Mouse (Mus musculus) gastrocnemius, adult 18-20 months (tissue): Measurements from ENCODE around the gene Gm13420. TPM values are rescaled to one million over a fixed set of nuclear protein-coding genes. Genes with fewer than 3 reads are reported as not detected.

Experiments
- DNase-seq: peaks from one replicate; pipeline ENCODE4 v3.0.0; 2021; ENCODE audit warnings: low spot score
- total RNA-seq, 2 experiments: library from RNA; stranded (reverse); gene quantifications; 2 replicates each; pipeline ENCODE4 v1.2.3; 2021

The Gm13420 gene
- total RNA-seq, 2 experiments from 2014 or later = not detected

DNA sequence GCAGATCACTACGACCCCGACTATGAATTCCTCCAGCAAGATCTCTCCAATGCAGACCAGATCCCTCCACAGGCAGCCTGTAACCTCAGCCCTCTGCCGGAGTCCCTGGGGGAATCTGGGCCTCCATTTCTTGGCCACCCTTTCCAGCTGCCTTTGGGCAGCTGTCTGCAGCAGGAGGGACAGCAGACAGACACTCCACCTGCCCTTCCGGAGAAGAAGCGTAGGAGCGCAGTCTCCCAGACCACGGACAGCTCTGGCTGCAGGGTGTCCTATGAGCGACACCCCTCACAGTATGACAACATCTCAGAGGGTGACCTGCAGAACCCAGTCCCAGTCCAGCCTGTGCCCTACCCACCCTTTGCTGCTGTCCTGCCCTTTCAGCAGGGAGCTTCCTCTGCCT is 49.3 kb downstream of the Gm13420 start:
- peak; percentile 38 for DNase-seq

DNA sequence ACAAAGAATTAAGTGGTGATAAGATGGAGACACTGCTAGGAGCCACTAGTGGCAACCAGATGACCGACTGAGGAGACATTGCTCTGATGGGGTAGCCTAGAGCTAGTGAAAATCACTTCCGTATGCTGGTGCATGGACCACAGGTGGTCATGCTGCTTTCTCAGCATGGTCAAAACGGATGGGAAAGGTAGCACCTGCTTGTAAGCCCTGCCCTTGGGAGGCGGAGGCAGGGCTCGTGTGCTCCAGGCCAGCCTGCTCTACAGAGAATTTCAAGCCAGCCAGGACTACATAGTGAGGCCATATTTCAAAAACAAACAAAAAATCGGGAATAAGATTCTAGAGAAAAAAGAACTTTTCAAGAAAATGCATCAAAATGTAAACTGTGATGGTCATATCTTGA is 50.1 kb downstream of the Gm13420 start:
- DNase-seq = no peak

DNA sequence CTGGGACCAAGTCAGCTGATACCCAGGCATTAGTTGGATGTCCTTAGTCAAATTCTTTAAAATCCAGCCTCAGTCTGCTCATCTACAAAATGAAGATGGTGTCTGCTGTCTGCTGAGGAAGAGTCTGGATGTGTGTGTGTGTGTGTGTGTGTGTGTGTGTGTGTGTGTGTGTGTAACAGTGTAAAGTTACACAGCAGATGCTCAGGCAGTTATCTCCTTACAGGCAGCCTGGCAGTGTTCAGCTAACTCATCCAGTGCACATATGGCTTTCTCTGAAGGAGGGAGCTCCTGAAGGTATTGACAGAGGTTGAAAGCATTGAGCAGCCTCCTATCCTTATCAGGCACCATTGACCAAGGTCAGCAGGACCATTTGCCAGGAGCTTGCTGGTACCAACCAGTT is 50.6 kb downstream of the Gm13420 start:
- DNase-seq = no peak

DNA sequence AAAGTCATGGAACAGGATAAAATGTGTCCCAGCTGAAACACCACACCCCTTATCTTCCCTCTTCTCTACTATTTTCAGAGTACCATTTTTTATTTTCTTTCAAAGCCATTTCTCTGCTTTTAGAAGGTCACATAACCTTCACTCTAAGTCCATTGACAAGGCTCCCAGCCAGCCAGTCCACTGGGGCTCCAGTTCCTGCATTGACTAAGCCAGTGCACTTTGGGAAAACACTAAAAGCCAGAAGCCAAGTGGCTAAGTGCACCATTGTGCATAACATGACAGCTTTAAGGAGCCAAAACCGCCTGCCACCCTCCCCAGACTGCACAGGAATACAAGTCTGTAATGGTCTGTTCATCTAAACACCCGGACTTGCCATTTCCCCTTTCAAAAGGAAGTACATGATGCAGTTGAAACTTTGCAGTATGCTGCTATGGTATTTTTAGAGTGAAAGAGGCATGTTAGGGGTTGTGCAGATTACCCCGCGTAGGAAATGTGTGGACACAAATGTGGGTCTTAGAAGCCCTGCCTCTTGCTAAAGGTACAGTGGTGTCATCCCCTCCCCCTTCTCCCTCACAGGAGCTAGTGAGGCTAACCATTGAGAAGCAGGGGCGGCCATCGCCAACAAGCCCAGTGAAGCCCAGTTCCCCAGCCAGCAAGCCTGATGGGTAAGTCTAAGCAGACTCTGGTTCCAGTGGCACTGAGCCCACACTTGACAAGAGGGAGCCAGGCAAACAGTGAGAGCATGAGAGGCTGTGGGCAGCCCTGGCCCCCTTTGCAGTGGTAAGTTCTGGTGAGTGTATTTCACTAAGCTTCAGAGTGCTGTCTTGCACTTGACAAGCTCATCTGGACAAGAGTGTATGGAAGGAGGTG is 52.8 kb downstream of the Gm13420 start:
- DNase-seq = no peak

DNA sequence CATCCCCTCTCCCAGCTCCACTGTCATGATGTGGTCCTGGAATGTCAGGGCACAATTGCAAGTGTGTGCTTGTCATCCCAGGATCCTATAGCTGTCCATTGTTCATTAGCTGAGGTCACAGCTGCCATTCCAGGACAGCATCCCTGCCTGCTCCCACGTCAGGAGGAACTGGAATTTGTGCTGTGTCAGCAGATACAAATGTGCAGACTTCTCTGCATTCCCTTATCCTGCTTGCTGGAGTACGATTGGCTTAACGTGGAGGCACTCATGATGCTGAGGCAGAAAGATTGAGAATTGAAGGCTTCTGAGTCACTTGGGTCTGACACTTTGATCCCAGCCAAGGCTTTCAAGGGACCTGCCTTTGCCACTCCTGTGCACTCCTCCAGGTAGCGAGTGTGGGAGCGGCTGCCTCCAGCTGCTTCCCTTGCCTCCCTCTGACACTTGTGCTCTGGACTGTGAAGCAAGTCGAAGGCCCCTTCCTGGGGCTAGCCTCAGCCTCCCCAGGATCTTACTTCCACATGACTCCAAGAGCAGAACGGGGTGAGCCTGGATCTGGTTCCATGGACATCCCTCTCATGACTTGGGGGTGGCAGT is 55.2 kb downstream of the Gm13420 start:
- no peak for DNase-seq

Other genes with a start within 250 kb of the Gm13420 start
- 100 to 1,000 TPM; 137 to 155 TPM for gene Rapgef1, start 132.0 kb downstream of the Gm13420 start, total RNA-seq
- gene Gm13547, start 7.6 kb upstream of the Gm13420 start, total RNA-seq = not detected
- 1 to 10 TPM; 8.6 to 9.0 TPM for gene Coq4, start 35.8 kb upstream of the Gm13420 start, total RNA-seq
- gene Trub2, start 36.8 kb upstream of the Gm13420 start, total RNA-seq = 10 to 100 TPM; 27.7 to 30.3 TPM
- gene Slc27a4, start 50.9 kb upstream of the Gm13420 start, total RNA-seq = 1 to 10 TPM; 6.5 to 7.0 TPM
- gene Urm1, start 68.4 kb upstream of the Gm13420 start, total RNA-seq = 10 to 100 TPM; 23.9 to 30.3 TPM
- gene Cercam, start 117.5 kb upstream of the Gm13420 start, total RNA-seq = 1 to 10 TPM; 1.6 to 1.7 TPM
- 10 to 100 TPM; 10.4 to 11.9 TPM for gene Odf2, start 137.5 kb upstream of the Gm13420 start, total RNA-seq
- 10 to 100 TPM; 23.1 to 23.9 TPM for gene Gle1, start 183.7 kb upstream of the Gm13420 start, total RNA-seq
- 10 to 100 TPM; 32.7 to 43.1 TPM for gene Sptan1, start 213.9 kb upstream of the Gm13420 start, total RNA-seq